Mouse (Mus musculus) lung, embryonic 14.5 days (tissue): Measurements from ENCODE around the gene Cma1. TPM values are rescaled to one million over a fixed set of nuclear protein-coding genes. Genes with fewer than 3 reads are reported as not detected.
A peak's percentile ranks its signal among the peaks of the same experiment; 100 is the strongest.
"Not testable (repeated sequence)": the region's sequence is repeated elsewhere in the genome, so short reads cannot be mapped to it uniquely, and the experiment has no call there.

Source experiments
- ATAC-seq: fragments of 200-750 bp; cut with Nextera tagmentation; 2 replicates; pipeline ENCODE4 v1.8.0; 2017; ENCODE audit warnings: mild to moderate bottlenecking, moderate TSS enrichment, moderate library complexity; ENCODE audit not compliant: insufficient read depth
- DNase-seq: peaks from one replicate; pipeline ENCODE4 v3.0.0-alpha.2; 2015
- H3K27ac ChIP-seq: fragments of 300-500 bp; sonication (generic); 2 replicates; pipeline ENCODE4 v1.5.1; 2014; ENCODE audit warnings: low read depth, mild to moderate bottlenecking, moderate library complexity
- H3K27me3 ChIP-seq: fragments of 300-500 bp; sonication (generic); 2 replicates; pipeline ENCODE4 v1.6.1; 2014; ENCODE audit warnings: low read length, control low read depth; ENCODE audit not compliant: insufficient read depth
- H3K36me3 ChIP-seq: fragments of 300-500 bp; sonication (generic); 2 replicates; pipeline ENCODE4 v1.6.1; 2014; ENCODE audit warnings: control low read depth; ENCODE audit not compliant: insufficient read depth
- H3K4me1 ChIP-seq: fragments of 300-500 bp; sonication (generic); 2 replicates; pipeline ENCODE4 v1.6.1; 2014; ENCODE audit warnings: antibody characterized with exemption, control low read depth; ENCODE audit not compliant: insufficient read depth
- H3K4me2 ChIP-seq: fragments of 300-500 bp; sonication (generic); 2 replicates; pipeline ENCODE4 v1.6.1; 2014; ENCODE audit warnings: mild to moderate bottlenecking
- H3K4me3 ChIP-seq: fragments of 300-500 bp; sonication (generic); 2 replicates; pipeline ENCODE4 v1.5.1; 2014; ENCODE audit warnings: low read depth, low read length
- H3K9ac ChIP-seq: fragments of 300-500 bp; sonication (generic); 2 replicates; pipeline ENCODE4 v1.6.1; 2014
- H3K9me3 ChIP-seq: fragments of 300-500 bp; sonication (generic); 2 replicates; pipeline ENCODE4 v1.6.1; 2016; ENCODE audit warnings: low read depth, low read length, control low read depth
- CTCF ChIP-seq: IDR thresholded peaks from 2 replicates; pipeline ENCODE4 v1.5.1; 2016; ENCODE audit warnings: antibody characterized with exemption, low read depth
- WGBS: fragments of 180-500 bp; shearing (Covaris S2); extraction: QIAGEN DNeasy Blood & Tissue Kit; methylation state at CpG from one replicate; pipeline ENCODE4 v1.1.7; 2014; 5-methylcytosine and 5-hydroxymethylcytosine counted together
- polyA plus RNA-seq: library from polyadenylated mRNA; unstranded; fragments of >200 nt; fragmentation: Nextera tagmentation; extraction: Ambion mirVana; gene quantifications from 2 replicates; pipeline ENCODE4 v1.2.1, GENCODE M21; 2014

The Cma1 gene
- polyA plus RNA-seq: 3.7 and 4.4 TPM in 2 replicates

DNA sequence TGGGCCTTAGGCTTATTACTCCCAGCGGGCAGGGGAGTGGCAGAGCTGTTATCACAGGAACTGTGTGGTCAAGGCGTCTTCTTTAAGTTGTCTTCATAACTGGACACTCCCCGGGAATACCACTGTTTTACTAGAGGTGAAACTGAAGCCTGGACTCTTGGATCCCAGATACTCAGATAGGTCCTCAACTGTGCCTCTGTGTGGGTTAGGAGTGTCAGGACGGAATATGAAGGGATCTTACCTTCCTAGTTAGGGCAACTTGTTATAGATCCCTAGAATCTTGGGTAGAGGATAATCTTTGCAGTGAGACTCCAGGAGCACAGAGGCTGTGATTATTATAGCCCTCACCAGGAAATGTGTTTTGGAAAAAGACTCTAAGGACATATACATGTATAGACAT is at the start of gene Cma1:
Gene Cma1 (minus strand): TSS at position 101 of the 400 bp plus-strand sequence.
- Histone ChIP-seq H3K36me3 (no peaks in the 10 kb centered on the region), H3K4me1 (no peaks in the 10 kb centered on the region), H3K4me3 (no peak within 1 kb of the TSS), H3K9ac (no peak within 1 kb of the TSS), H3K4me2 (no peak within 1 kb of the TSS), H3K27me3 (no peaks in the 10 kb centered on the region), H3K27ac (no peak within 1 kb of the TSS), H3K9me3 (no peaks in the 10 kb centered on the region)
- DNase-seq: no peak
- TF ChIP-seq CTCF: no peak
- ATAC-seq: no peak
- WGBS: 72% methylated on average over 4 of the region's 4 CpGs

DNA sequence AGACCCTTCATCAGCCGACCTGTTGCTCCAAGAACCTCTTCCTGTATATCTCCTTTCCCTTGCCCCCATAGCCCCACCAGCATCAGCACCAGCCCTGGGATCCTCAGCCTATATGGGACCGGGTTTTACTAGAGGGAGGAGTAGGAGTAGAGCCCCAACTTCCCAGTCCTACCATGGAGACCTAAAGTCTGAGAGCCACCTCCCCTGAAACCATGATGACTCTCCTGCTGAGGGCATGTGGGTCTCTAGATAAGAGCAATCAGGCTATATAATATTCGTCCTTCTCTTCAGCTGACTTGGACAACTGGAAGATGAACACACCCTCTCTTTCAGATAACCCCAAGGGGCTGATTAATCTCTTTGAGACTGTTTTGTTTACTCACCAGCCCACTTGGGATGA is 43.0 kb upstream of the Cma1 start:
- H3K36me3 ChIP-seq, H3K27me3 ChIP-seq, H3K9me3 ChIP-seq, H3K4me2 ChIP-seq, H3K4me1 ChIP-seq, H3K9ac ChIP-seq, DNase-seq, H3K27ac ChIP-seq, H3K4me3 ChIP-seq, ATAC-seq: not testable (repeated sequence)
- 31% methylated on average over 1 of the region's 3 CpGs for WGBS

DNA sequence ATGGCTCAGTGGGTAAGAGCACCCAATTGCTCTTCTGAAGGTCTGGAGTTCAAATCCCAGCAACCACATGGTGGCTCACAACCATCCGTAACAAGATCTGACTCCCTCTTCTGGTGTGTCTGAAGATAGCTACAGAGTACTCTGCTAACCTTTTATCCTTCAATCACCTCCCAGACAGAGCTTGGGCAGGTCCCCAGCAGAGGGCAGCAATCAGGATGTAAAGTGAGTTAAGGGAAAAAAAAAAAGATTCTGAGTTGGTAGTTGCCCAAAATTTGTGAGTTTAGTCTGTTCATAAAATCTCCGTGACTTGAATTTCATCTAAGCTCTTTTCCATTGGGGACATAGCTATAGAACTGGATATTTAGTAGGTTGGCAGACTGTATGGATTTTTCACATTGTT is 19.4 kb upstream of the Cma1 start:
- not testable (repeated sequence) for H3K4me3 ChIP-seq

DNA sequence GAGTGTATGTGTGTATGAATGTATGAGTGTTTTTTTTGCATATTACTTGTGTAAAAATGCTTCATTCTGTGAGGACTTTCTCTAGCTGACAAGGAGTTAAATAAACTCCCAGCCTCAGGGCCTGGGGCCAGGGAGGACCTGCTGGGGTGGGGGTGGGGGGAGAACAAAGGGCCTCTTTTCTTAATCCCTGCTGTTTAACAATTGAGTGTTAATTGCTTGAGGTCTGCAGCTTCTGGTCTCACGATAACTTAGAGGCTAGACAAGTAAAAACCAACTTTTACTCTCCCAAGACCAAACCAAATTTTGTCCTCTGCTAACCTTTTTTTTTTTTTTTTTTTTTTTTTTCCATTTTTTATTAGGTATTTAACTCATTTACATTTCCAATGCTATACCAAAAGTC is 18.8 kb upstream of the Cma1 start:
- peak; percentile 8 for DNase-seq
- ATAC-seq: no peak
- TF ChIP-seq CTCF: no peak

More for the DNA sequence above, 19.4 kb upstream of the Cma1 start:
- H3K4me2 ChIP-seq, H3K27me3 ChIP-seq, H3K27ac ChIP-seq, H3K36me3 ChIP-seq, H3K4me1 ChIP-seq, H3K9ac ChIP-seq, ATAC-seq, H3K9me3 ChIP-seq: not testable (repeated sequence)
- WGBS: 70% methylated on average over 2 of the region's 2 CpGs
- peak; percentile 27; the same call in 1 of the 2 replicates for TF ChIP-seq CTCF
- DNase-seq: peak; percentile 20

DNA sequence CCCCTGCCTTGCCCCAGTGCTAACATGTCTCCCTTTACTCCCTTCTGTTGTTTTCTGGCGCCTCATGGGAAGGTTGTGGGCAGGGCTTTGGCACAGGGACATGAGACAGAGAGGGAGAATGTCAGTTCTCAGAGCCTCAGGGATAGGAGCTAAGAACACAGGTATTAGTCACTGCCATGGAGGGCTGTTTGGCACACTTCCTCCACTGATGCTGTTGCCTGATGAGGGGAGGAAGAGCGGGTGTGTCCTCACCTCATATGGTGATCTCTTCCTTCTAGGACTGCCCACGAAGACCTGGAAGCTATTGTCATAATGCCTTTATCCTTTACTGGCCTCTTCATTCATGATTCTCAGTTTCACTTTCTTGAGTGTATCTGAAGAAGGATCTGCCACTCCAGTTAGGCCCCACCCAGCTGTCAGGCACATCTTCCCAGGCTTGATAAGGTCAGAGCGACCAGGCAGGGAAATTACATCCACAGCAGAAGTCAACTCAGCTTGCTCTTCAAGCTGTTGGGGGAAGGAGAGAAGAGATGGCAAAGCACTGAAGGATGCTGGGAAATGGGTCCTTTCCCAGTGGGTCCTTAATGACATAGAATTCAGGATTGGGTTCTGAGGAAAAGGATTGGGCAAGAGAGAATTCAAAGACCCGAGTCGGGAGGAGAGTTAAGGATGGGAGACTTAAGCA is 6.0 kb upstream of the Cma1 start, which contains the start of gene Cma2:
Gene Cma2 (plus strand): TSS at position 635 of the 685 bp plus-strand sequence.
- Histone ChIP-seq H3K4me3 (no peak within 1 kb of the TSS), H3K27me3 (no peaks in the 10 kb centered on the region), H3K36me3 (no peaks in the 10 kb centered on the region), H3K4me2 (no peak within 1 kb of the TSS), H3K27ac (no peak within 1 kb of the TSS), H3K4me1 (no peaks in the 10 kb centered on the region), H3K9ac (no peak within 1 kb of the TSS), H3K9me3 (no peaks in the 10 kb centered on the region)
- no peak for TF ChIP-seq CTCF
- DNase-seq: no peak
- ATAC-seq: no peak
- 76% methylated on average over 6 of the region's 6 CpGs for WGBS

More for the DNA sequence above, 18.8 kb upstream of the Cma1 start:
- Histone ChIP-seq H3K4me1 (no peaks in the 10 kb centered on the region), H3K9me3 (no peaks in the 10 kb centered on the region), H3K36me3 (no peaks in the 10 kb centered on the region), H3K27ac (no peak overlapping the region), H3K27me3 (no peaks in the 10 kb centered on the region), H3K4me3 (no peak overlapping the region), H3K4me2 (no peak overlapping the region), H3K9ac (no peak overlapping the region)
- 15% methylated on average over 1 of the region's 1 CpGs for WGBS

DNA sequence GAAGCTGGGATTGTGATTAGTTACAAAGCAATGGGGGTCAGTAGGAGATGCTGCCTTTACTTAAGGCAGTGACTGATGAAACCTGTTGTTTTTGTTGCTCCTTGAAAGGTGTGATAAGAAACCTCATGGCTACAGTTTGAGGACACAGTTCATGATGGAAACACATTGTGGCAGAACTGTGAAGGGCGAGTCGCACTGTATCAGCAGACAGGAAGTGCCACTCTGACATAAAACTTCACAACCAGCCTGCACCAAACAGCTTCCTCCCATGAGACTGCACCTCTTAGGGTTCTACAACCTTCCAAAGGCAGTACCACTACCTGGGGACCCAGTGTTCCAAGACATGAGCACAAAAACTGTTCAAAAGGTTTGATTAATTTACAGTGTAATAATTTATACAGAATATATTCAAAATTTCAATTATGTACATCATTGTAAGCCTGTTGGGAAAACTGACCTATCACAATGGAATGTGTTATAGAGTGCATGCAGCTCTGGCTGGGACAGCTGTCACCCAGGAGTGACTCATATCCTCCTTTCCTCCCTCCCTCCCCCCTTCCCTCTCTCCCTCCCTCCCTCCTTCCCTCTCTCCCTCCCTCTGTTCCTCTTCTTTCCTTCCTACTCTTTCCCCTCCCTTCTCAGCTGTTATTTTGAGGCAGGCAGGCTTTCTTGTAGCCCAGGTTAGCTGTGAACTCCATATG is 1.9 kb upstream of the Cma1 start:
- no peak overlapping the region for H3K4me2 ChIP-seq
- H3K36me3 ChIP-seq: no peaks in the 10 kb centered on the region
- H3K9ac ChIP-seq: no peak overlapping the region
- no peaks in the 10 kb centered on the region for H3K27me3 ChIP-seq
- H3K4me1 ChIP-seq: no peaks in the 10 kb centered on the region
- WGBS: 35% methylated on average over 2 of the region's 2 CpGs
- no peaks in the 10 kb centered on the region for H3K9me3 ChIP-seq
- DNase-seq: peak; percentile 36
- H3K4me3 ChIP-seq: no peak overlapping the region
- ATAC-seq: peak; percentile 63; the same call in 1 of the 2 replicates
- no peak for TF ChIP-seq CTCF
- no peak overlapping the region for H3K27ac ChIP-seq

DNA sequence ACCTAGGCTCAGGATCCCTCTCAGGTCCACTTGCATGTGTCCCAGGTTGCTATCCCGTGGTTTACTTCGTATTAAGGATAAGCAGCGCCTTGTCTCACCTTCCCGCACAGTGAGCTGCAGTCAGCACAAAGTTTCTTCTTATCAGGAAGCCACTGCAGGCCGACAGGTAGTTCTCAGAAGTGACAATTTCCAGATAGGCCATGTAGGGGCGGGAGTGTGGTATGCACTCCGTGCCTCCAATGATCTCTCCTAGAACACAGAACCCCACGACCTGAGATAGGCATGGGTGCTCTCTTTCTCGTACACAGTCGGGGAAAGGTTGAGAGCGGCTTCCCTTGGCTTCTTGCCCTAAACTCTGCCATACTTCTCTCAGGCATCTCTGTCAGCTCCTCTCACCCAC is 874 bp downstream of the Cma1 start:
- Histone ChIP-seq H3K36me3 (no peaks in the 10 kb centered on the region), H3K27ac (no peak overlapping the region), H3K9me3 (no peaks in the 10 kb centered on the region), H3K4me1 (no peaks in the 10 kb centered on the region), H3K27me3 (no peaks in the 10 kb centered on the region), H3K4me3 (no peak overlapping the region), H3K4me2 (no peak overlapping the region), H3K9ac (no peak overlapping the region)
- TF ChIP-seq CTCF: no peak
- no peak for ATAC-seq
- WGBS: 69% methylated on average over 11 of the region's 11 CpGs
- no peak for DNase-seq
